Mouse (Mus musculus) spleen, adult 12 weeks (tissue): ENCODE data around the gene Rrp8.
"Not testable (repeated sequence)": the region's sequence is repeated elsewhere in the genome, so short reads cannot be mapped to it uniquely, and the experiment has no call there.

Experiments
- DNase-seq: peaks from one replicate; pipeline ENCODE4 v3.0.0; 2022; ENCODE audit warnings: low spot score

Gene Rrp8

DNA sequence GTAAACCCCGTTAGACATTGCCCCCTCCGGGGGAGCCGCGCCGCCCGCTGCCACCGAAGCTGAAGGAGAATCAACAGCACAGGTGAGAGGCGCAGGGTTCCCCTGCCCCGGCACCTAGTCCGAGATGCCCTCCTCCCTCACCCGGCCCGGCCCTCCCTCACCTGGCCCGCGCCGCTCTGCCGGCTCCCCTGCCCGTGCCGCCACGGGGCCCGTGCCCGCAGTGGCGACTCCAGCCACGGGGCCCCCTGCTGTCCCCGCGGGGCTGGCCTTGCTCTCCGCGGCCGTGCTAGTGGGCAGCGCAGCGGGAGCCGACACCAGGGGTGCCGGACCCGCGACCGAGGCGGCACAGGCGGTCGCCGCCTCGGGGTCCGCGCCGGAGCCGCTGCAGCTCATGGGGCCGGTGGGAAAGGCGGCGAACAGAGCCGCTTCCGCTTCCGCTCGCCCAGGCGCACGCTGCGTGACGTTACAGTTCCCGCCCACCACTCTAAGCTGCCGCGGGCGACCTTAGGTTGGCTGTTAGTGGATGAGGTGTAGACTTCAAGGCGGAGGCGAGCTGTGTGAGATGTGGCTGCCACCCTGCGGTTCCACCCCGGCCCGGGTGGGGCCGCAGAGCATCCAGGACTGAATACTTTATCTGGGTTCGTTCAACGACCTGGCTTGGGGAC is 6.9 kb upstream of the Rrp8 start, which contains the start of gene Taf10:
TSS of gene Taf10 (minus strand) at position 436 of the 665 bp plus-strand sequence.
- peak; percentile 82 for DNase-seq

DNA sequence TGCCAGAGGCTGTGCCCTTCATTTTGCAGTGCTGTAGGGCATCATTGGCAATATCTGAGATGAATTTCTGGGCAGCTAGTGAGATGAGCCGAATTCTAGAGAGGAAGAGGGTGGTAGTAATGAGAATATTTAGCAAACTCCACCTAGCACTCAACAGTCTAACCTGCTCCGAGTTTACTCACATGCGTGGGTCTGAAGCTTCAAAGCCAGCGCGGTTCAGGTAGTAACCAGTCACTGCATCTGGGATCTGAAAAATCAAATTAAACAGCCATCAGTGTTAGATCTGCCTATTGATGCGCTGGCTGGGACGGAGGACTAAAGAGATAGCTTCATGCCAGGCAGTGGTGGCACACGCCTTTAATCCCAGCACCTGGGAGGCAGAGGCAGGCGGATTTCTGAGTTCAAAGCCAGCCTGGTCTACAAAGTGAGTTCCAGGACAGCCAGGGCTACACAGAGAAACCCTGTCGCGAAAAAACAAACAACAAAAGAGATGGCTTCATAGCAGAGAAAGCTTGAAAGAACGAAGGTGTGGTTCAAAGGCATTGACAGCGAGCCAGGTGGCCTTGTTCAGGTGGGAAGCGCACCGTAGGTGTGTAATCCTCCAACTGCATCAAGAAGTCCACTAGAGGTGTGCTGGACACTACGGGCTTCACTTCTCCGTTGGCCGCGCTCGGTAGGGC is 6.2 kb upstream of the Rrp8 start:
- not testable (repeated sequence) for DNase-seq

DNA sequence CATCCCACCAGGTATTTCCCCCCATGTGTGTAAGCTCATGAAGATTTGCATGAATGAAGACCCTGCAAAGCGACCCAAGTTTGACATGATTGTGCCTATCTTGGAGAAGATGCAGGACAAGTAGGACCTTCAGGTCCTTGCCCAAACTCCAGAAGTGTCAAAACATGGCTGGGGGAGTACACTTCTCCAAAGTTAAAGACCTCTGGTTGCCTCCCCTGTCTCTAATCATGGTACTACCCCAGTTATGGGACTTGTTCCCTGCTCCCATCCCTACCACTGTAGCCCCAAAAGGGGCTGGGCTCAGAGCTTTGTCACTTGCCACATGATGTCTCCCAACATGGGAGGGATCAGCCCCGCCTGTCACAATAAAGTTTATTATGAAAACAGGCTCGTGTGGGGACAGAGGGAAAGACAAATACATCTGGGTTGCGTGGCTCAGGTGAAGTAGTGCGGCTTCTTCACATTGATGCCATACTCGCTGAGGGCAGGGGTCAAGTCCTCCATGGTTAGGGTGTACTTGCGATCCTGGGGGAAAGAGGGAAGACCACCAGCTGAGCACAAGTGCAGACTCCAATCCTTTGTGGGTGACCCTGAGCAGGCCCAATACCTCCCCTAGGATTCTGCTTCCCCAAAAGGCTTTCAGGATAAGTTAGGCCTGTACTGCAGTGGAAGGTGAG is 5.5 kb upstream of the Rrp8 start:
- DNase-seq = not testable (repeated sequence)

DNA sequence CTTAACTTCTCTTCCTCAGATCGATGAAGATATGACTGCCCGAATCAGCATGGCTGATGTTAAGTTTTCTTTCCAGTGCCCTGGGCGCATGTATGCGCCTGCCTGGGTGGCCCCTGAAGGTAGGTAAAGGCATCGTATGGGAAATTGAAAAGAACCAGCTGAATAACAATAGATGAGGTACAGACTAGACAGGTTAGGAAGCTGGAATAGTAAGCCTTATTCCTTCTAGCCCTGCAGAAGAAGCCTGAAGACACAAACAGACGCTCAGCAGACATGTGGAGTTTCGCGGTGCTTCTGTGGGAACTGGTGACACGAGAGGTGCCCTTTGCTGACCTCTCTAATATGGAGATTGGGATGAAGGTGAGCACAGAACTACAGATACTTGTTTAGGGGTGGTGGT is 4.8 kb upstream of the Rrp8 start:
- no peak for DNase-seq

DNA sequence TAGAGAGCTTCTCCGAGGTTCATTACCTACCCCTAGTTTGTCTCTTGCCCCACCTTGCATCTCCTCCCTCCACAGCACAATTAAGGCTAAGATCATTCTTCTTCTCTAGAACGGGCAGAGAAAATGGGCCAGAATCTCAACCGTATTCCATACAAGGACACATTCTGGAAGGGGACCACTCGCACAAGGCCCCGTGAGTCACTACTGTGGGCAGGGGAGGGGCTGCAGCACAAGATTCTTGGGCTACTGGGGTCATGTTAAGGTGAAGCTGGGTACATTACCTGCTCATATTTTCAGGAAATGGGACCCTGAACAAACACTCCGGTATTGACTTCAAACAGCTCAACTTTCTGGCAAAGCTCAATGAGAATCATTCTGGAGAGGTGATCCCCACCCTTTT is 3.7 kb upstream of the Rrp8 start:
- DNase-seq = no peak

DNA sequence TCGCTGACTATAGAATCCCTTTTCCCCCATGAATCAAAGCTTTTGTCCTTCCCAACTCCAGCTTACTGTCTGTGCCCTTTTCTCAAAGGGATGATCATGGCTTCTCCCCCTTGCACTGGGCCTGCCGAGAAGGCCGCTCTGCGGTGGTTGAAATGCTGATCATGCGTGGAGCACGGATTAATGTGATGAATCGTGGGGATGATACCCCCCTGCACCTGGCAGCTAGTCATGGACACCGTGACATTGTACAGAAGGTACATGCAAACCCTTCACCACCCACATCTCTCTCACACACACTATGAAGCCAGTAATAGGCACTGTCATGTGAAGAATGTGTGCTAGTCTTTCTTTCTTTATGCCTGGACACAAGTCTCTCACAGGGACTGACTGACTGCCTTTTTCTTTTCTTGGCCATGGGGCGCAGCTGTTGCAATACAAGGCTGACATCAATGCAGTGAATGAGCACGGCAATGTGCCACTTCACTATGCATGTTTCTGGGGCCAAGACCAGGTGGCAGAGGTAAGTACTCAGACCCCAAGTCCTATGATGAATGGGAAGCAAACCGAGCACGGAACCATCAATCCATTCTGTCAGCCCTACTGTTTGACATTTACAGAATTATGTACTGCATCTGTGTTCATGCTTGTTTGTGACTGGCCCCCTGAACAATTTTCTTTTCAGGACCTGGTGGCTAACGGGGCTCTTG is 3.1 kb upstream of the Rrp8 start:
- DNase-seq = no peak

DNA sequence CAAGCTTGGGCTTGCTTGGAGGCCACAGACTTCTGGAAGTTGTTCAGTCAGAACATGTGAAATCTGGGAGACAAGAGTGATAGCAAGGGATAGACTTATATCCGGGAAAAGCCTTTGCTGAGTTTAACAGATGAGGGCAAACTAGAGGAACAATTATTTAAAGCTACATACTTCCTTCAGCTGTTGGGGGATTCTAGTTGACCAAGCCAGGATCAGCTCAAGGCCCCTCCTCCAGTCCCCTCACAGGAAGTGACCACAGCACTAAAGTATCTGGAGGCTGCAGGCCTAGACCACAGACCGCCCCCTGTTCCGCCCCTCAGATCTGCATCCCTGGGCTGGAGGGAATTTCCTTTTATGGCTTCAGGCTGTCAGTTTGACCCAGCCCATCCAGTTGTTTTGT is 1.8 kb upstream of the Rrp8 start:
- DNase-seq = no peak

DNA sequence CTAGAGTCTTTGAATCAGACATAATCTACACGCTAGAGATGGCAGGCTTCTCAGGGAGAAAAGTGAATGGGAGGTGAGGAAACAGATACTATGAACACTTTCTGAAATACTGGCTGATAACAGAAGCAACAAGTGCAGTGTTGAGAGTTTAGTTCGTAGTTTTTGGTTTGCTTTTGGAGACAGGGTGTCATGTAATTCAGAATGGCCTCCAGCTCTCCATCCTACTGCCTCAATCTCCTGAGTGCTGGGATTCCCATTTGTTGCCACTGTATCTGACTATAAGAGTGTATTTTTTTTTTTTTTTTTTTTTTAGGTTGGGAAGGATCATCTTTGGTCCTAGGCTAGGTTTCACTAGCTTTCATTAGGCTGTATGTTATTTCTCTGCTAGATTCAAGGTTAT is 1.1 kb upstream of the Rrp8 start:
- DNase-seq = no peak

DNA sequence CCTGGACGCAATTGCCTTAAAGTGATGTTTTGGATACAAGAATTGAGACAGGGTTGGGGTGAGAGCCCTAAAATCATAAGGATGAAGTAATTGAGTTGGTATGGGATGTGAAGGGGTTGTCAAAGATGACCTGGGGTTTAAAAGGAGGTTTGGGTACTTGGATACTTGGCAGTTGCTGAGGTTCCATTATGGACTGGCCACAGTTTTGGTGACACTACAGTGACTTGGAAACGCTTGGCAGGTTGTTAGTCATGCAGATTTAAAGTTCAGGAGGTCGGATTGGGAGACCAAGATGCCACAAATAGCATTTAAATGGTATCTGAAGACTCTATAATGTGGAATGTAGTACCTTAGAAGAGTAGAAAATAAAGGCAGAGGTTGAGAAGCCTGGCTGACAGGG is 463 bp upstream of the Rrp8 start:
- DNase-seq = no peak

DNA sequence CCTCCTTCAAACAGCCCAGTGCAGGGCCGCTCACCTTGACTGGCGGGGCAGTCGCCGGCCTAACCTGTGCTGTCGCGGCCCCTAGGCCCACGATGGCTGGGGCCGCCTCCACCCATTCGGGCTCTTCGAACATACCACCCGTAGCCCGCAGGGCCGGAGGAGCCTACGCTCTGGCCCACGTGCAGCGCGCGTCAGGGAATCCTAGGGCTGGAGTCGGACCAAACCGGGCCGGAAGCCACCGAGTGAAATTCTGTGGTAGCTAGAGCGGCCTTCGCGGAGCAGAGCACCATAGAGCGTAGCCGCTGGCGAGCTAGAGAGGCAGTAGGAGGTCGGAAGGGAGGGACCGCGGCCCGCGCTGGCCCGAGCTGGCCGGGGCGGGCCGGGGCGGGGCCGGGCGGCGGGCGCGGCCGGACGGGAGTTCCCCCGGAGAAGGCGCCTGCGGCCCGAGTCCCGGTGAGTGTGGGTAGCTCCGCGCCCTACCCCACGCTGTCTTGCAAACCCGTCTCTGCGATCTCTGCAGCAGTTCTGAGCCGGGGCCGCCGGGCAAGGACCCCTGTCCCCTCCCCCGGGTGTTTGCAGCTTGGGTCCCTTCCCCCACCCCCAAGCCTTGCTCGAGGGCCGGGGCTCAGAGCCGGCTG is 802 bp downstream of the Rrp8 start, which contains the start of gene Ilk:
TSS of gene Ilk (plus strand) at position 329 of the 638 bp plus-strand sequence.
- DNase-seq = peak; percentile 83

DNA sequence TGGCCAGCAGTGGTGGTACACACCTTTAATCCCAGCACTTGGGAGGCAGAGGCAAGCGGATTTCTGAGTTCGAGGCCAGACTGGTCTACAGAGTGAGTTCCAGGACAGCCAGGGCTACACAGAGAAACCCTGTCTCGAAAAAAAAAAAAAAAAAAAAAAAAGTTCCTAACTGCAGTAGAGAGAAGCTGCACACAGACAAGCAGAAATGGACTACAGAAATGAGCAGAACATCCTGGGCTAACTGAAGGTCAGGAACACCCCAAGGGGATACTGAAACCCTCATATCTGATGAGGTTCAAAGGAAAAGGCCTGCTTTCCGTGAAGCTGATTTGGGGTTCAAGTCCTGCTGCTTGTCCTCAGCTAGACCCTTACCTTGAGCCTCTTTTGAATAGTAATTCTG is 1.7 kb downstream of the Rrp8 start:
- not testable (repeated sequence) for DNase-seq

DNA sequence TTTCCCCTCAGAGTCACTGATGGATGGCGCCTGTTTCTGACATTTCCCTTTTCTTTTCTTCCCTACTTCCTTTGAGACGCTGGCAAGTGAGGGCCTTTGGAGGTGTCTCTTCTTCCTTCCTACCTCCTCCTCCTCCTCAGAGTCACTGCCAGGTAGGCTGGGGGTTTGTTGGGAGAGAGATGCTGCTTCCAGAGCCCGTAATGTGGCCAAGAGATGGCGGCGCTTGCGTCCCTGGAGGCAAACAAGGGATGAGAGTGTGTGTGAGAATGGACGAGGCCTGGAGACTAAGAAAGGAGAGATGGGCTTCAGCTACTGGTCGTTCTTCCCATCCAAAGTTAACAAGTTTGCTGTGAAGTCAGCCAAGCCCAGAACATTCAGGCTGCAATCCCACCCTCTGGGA is 2.4 kb downstream of the Rrp8 start:
- no peak for DNase-seq

DNA sequence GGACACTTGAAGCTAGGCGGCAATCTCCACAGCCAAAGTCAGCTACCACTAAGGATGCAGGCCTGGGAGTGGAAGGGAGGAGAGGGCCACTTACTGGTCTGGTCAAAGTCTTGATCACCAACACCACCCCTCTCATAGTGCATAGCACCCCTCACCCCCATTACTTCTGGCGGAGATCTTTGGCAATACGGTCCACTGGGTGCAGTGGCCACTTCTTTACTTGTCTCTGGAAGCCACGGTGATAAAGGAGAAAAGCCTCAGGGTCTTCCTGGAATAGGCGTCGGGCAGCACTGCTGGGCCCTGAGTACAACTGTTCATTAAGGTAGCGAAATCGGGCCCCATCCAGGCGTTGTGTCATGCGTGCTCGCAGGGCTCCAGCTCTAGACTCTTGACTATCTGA is 3.3 kb downstream of the Rrp8 start:
- DNase-seq = no peak

DNA sequence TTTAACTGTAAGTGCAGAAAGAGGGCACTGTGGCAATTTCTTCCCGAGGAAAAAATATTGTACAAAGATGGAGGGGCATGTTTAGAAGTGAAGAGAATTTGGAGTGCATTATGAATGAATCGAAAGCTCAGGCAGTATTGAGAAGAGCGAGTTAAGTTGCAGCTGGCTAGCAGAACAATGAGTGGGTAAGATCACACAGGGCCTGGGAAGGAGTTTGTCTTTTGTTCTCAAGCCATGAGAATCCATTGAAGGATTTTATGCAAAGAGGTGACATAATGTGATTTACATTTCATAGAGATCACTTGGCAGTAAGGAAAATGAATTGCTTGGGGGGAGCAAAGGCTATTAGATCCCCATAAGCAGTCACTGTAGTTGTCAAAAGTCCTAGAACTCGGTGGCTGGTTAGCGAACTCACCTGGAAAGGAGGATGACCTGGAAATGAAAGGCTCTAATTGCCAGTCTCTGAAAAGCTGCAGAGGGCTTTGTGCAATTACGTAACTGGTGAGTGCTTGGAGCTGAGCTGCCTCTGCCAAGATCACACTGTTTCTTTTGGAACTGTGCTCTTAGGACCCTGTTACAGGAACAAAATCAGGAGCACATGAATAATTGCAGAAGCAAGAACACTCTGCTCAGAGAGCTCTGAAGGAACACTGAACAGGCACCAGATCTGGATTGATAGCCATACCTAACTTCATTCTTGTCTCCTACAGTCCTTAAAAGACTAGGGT is 8.3 kb downstream of the Rrp8 start:
- no peak for DNase-seq

DNA sequence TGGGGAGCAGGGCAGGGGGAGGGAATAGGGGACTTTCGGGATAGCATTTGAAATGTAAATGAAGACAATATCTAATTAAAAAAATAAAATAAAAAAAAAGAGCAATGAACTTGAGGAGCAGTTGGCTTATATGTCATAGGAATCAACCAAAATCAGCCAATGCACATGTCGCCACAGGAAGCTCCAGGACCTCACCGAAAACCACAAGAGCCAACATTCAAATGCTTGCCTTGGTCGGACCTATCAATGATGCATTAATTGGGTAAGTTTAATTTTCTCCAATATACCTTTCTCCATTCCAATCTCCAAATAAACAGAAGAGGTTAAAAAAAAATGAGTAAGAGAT is 10.2 kb downstream of the Rrp8 start:
- no peak for DNase-seq

DNA sequence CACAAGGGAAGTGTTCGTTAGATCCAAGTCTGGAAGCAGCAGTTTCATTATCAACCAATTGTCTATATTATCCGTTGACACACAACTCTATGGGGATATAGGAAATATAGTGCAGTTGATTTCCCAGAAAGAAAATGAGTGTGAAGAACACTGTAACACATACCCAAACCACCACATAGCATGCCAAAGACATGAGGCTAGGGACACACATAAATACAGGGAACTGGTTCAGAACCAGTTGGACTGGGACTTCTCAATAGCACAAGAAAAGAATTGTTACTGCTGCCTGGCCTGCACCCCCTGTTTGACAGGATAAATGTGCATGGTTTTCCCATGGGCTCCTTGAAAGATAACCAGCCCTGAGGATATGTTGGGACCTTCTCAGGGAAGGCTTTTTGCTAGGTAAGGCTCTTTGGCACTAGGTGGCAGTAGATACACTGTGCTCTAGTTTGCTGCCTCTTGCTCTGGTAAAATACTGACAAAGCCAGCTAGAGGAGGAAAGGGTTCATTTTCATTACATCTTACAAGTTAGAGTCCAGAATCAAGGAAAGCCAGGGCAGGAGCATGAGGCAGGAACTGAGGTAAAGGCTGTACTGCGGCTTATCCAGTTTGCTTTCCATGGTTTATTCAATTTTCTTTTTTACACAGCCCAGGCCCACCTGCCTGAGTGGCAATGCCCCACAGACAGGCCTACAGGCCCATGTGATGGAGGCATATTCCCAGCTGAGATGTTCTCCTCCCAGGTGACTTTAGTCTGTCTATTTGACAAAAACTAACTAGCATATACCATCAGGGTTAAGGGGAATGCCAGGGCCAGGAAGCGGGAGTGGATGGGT is 10.8 kb downstream of the Rrp8 start:
- no peak for DNase-seq

DNA sequence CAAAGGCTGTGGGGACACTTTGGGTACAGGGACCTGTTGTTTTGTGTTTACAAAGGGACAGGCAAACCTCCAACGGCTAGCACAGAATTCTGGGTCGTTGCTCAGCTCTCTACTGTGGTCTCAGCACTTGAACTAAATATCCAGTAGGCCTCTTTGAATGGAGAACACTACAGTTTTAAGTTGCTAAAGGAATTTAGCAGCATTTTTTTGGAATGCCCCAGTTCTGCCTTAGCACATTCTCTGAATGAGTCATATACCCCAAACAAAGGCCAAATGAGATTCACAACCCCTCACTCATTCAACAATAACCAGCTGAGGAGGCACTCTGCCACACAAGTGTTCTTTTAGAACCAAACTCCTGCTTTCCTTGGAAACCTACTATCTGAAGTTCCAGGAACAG is 15.3 kb downstream of the Rrp8 start:
- DNase-seq = no peak

DNA sequence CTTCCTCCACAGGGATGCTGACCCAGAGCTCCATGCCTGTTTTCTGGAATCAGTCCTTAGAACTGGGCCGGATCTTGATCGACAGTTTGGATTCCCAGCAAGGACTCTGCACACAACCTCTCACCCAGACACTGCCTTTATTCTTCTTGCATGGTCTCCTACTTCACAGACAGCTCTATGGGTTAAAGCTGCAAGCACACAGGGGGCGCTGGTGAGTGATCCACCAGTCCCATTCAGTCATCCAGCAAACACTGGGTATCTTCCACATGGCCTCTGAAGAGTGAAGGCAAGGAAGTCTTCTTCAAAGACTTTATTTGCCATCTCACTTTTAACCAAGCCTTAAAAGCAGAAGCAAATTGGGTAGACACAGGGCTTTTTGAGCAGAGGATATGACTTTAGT is 21.8 kb downstream of the Rrp8 start:
- no peak for DNase-seq

DNA sequence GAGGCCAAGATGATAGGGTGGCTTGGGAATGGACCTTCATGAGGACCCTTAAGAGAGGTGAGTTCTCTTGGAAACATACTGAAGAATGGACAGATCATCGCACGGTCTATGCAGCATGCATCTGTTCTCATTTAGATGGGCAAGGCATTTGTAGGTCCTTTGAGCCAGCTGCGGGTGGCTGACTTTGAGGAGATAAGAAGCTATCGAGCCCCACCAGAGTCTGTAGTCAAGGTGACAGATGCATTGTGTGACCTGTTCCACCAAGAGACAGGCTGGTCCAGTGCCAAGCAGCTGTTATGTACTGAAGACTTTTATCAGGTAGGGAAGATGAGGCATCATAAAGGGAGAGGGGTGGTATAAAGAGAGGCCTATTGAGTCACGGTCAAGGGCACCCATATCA is 28.5 kb downstream of the Rrp8 start:
- peak; percentile 30 for DNase-seq

DNA sequence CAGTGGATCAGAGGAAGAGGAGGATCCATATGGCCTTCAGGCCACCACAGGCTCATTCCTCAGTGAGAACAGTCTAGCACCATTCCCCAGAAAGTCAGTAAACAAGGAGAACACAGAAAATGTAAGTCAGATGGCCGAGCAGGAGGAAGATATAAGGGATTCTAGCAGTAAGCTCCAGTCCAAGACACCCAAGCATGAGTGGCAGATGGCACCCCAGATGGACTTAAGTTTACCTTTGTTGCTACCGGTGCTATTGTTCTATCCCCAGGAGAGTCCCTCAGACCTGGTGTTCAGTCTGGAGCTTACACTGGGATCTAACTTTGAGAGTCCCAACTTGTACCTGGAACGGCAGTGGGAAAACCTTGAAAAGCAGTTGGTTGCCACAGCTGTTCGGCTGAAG is 33.4 kb downstream of the Rrp8 start:
- DNase-seq = no peak

DNA sequence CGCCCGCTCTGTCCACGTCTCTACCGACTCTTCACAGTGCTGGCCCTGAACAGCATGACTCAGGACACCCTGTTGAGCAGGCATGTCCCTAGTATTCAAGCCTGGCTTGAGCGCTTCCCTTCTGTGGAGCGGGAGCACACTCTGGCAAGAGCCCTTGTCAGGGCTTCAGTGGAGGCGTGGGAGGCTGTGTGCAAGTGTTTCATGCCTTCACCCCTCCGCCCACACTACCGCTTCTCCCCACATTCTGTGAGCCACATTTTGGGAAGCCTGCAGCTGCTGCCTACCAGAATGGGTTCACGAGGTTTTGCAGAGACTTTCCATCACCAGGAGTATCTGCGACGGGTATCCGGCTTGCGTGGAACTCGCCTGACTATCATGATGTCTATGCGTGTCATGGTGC is 34.0 kb downstream of the Rrp8 start:
- DNase-seq = no peak
